Mouse (Mus musculus): ENCODE data around the gene Plcb4. TPM values are rescaled to one million over a fixed set of nuclear protein-coding genes. Genes with fewer than 3 reads are reported as not detected.

Gene Plcb4
- polyA plus RNA-seq, 1 experiment from 2014 or later, result 7.4 TPM

GRCm38 (mm10) chr2:135680406-135681134 lies 21.8 kb downstream of the Plcb4 start:
- ATAC-seq, result no peak
- no peak overlapping the region for H3K4me3 ChIP-seq (ENCODE audit: low read length)
- H3K9ac ChIP-seq (ENCODE audit: low read depth, low read length), result no peak overlapping the region
- H3K4me1 ChIP-seq (ENCODE audit: control insufficient read depth, insufficient read depth, low read length), result no peaks in the 10 kb centered on the region
- WGBS, result 93% methylated on average over 5 of the region's 5 CpGs
- H3K36me3 ChIP-seq (ENCODE audit: control insufficient read depth, insufficient read depth, low read length), result no peaks in the 10 kb centered on the region
- no peaks in the 10 kb centered on the region for H3K27me3 ChIP-seq (replicated peaks; ENCODE audit: control insufficient read depth, insufficient read depth, low read length)
- H3K4me2 ChIP-seq (ENCODE audit: low read depth, low read length), result no peak overlapping the region
- no peak overlapping the region for H3K27ac ChIP-seq (ENCODE audit: low read length)
- H3K9me3 ChIP-seq (ENCODE audit: control insufficient read depth, low read length), result no peaks in the 10 kb centered on the region

GRCm38 (mm10) chr2:135683684-135684440 lies 25.1 kb downstream of the Plcb4 start:
- H3K9ac ChIP-seq (ENCODE audit: low read depth, low read length), result no peak overlapping the region
- no peak overlapping the region for H3K4me2 ChIP-seq (ENCODE audit: low read depth, low read length)
- no peak for ATAC-seq
- no peaks in the 10 kb centered on the region for H3K9me3 ChIP-seq (ENCODE audit: control insufficient read depth, low read length)
- H3K27me3 ChIP-seq (replicated peaks; ENCODE audit: control insufficient read depth, insufficient read depth, low read length), result no peaks in the 10 kb centered on the region
- no peaks in the 10 kb centered on the region for H3K36me3 ChIP-seq (ENCODE audit: control insufficient read depth, insufficient read depth, low read length)
- no peak overlapping the region for H3K4me3 ChIP-seq (ENCODE audit: low read length)
- H3K27ac ChIP-seq (ENCODE audit: low read length), result no peak overlapping the region
- WGBS, result 81% methylated on average over 10 of the region's 10 CpGs
- no peaks in the 10 kb centered on the region for H3K4me1 ChIP-seq (ENCODE audit: control insufficient read depth, insufficient read depth, low read length)

- no peaks in the 10 kb centered on the region for H3K36me3 ChIP-seq (ENCODE audit: control insufficient read depth, insufficient read depth, low read length)
- H3K4me3 ChIP-seq (ENCODE audit: low read length), result no peak overlapping the region
- no peaks in the 10 kb centered on the region for H3K27me3 ChIP-seq (replicated peaks; ENCODE audit: control insufficient read depth, insufficient read depth, low read length)
- ATAC-seq, result no peak
- no peak overlapping the region for H3K27ac ChIP-seq (ENCODE audit: low read length)
- H3K4me2 ChIP-seq (ENCODE audit: low read depth, low read length), result no peak overlapping the region
- H3K4me1 ChIP-seq (ENCODE audit: control insufficient read depth, insufficient read depth, low read length), result no peaks in the 10 kb centered on the region
- no peak overlapping the region for H3K9ac ChIP-seq (ENCODE audit: low read depth, low read length)
- 51% methylated on average over 4 of the region's 4 CpGs for WGBS
- no peaks in the 10 kb centered on the region for H3K9me3 ChIP-seq (ENCODE audit: control insufficient read depth, low read length)
Measured at GRCm38 (mm10) chr2:135686692-135687091, 27.9 kb downstream of the Plcb4 start.

GRCm38 (mm10) chr2:135687585-135687984 lies 28.8 kb downstream of the Plcb4 start:
- no peak overlapping the region for H3K27ac ChIP-seq (ENCODE audit: low read length)
- 70% methylated on average over 5 of the region's 5 CpGs for WGBS
- H3K4me1 ChIP-seq (ENCODE audit: control insufficient read depth, insufficient read depth, low read length), result no peaks in the 10 kb centered on the region
- no peak overlapping the region for H3K9ac ChIP-seq (ENCODE audit: low read depth, low read length)
- H3K4me2 ChIP-seq (ENCODE audit: low read depth, low read length), result no peak overlapping the region
- no peaks in the 10 kb centered on the region for H3K27me3 ChIP-seq (replicated peaks; ENCODE audit: control insufficient read depth, insufficient read depth, low read length)
- H3K36me3 ChIP-seq (ENCODE audit: control insufficient read depth, insufficient read depth, low read length), result no peaks in the 10 kb centered on the region
- H3K9me3 ChIP-seq (ENCODE audit: control insufficient read depth, low read length), result no peaks in the 10 kb centered on the region
- no peak overlapping the region for H3K4me3 ChIP-seq (ENCODE audit: low read length)
- ATAC-seq, result no peak

DNA sequence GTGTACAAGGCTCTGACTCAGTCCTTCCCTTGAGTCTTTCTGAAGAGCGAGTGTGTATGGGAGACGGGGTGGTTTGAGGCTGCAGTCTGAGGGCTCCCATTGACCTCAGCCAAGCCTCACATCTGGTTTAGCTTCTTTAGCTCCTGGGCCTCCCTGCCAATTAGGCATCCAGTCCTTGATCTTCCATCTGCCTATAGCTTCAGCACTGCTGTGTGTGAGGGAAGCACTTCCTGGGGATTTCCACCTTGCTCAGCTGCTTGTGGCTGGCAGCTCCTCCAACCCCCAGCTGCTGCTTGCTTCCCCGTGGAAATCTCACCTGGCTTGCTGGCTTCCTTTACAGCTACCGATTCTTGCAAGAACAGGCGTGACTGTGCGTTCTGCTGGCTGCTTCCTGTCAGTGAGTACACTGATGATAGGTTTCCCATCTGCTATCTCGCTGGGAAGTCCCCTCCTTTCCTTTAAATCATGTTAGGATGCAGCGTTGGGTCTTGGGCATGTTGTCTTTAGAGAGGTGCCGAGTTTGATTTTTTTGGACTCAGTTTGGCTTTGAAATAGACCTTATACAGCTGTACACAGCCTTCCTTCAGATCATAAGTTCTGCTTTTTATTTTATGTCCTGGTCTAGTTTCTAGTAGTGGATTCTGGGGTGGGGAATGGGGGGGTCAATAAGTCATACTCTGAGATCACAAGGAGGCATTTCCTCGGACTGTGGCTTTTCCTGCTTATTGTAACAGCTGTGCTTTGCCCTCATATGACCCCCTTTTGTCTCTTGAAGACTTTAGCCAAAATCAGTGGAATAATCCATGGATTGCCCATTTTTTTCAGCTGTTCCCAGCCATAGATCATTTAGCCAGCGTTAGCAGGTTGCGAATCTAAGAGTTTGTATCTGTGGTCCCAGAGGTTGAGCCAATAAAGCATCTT lies 34.0 kb downstream of the Plcb4 start:
- Histone ChIP-seq H3K9me3 (ENCODE audit: control insufficient read depth, low read length) (no peaks in the 10 kb centered on the region), H3K4me3 (ENCODE audit: low read length) (no peak overlapping the region), H3K27me3 (replicated peaks; ENCODE audit: control insufficient read depth, insufficient read depth, low read length) (no peaks in the 10 kb centered on the region), H3K4me2 (ENCODE audit: low read depth, low read length) (no peak overlapping the region), H3K9ac (ENCODE audit: low read depth, low read length) (no peak overlapping the region), H3K36me3 (ENCODE audit: control insufficient read depth, insufficient read depth, low read length) (no peaks in the 10 kb centered on the region), H3K4me1 (ENCODE audit: control insufficient read depth, insufficient read depth, low read length) (no peaks in the 10 kb centered on the region), H3K27ac (ENCODE audit: low read length) (no peak overlapping the region)
- WGBS, result 55% methylated on average over 12 of the region's 12 CpGs
- ATAC-seq, result no peak

- no peak for ATAC-seq
- Histone ChIP-seq H3K27ac (ENCODE audit: low read length) (no peak overlapping the region), H3K36me3 (ENCODE audit: control insufficient read depth, insufficient read depth, low read length) (no peaks in the 10 kb centered on the region), H3K9me3 (ENCODE audit: control insufficient read depth, low read length) (no peaks in the 10 kb centered on the region), H3K27me3 (replicated peaks; ENCODE audit: control insufficient read depth, insufficient read depth, low read length) (no peaks in the 10 kb centered on the region), H3K4me2 (ENCODE audit: low read depth, low read length) (no peak overlapping the region), H3K4me3 (ENCODE audit: low read length) (no peak overlapping the region), H3K9ac (ENCODE audit: low read depth, low read length) (no peak overlapping the region), H3K4me1 (ENCODE audit: control insufficient read depth, insufficient read depth, low read length) (no peaks in the 10 kb centered on the region)
- WGBS, result 91% methylated on average over 7 of the region's 7 CpGs
Measured at GRCm38 (mm10) chr2:135700686-135701413, 42.0 kb downstream of the Plcb4 start.

GRCm38 (mm10) chr2:135704673-135705072 lies 45.9 kb downstream of the Plcb4 start:
- Histone ChIP-seq H3K4me3 (ENCODE audit: low read length) (no peak overlapping the region), H3K4me1 (ENCODE audit: control insufficient read depth, insufficient read depth, low read length) (peaks cover 3% of the 10 kb centered on the region; the same call in 1 of the 2 replicates), H3K4me2 (ENCODE audit: low read depth, low read length) (no peak overlapping the region), H3K36me3 (ENCODE audit: control insufficient read depth, insufficient read depth, low read length) (no peaks in the 10 kb centered on the region), H3K9ac (ENCODE audit: low read depth, low read length) (no peak overlapping the region), H3K27me3 (replicated peaks; ENCODE audit: control insufficient read depth, insufficient read depth, low read length) (no peaks in the 10 kb centered on the region), H3K9me3 (ENCODE audit: control insufficient read depth, low read length) (no peaks in the 10 kb centered on the region), H3K27ac (ENCODE audit: low read length) (no peak overlapping the region)
- WGBS, result 86% methylated on average over 5 of the region's 5 CpGs
- ATAC-seq, result no peak

DNA sequence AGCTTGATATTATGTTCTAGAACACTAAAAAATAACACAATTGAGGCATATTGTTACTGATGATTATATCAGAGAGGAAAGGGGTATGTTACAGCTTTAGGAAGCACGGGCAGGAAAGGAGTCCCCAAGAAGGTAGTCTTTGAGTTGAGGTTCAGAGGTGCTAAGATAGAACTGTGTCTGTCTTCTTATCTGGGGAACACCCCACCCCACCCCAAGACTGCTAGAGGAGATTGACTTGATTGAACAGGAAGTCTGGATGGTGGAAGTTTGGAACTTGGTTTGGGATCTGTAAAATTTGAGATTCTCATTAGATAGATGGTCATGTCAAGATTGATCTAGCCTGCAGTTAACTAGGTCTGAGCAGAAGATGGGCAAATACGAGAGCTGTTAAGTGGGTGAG lies 48.5 kb downstream of the Plcb4 start:
- Histone ChIP-seq H3K9me3 (ENCODE audit: control insufficient read depth, low read length) (no peaks in the 10 kb centered on the region), H3K4me2 (ENCODE audit: low read depth, low read length) (no peak overlapping the region), H3K4me1 (ENCODE audit: control insufficient read depth, insufficient read depth, low read length) (peaks cover 5% of the 10 kb centered on the region; the same call in 1 of the 2 replicates), H3K27ac (ENCODE audit: low read length) (no peak overlapping the region), H3K36me3 (ENCODE audit: control insufficient read depth, insufficient read depth, low read length) (no peaks in the 10 kb centered on the region), H3K9ac (ENCODE audit: low read depth, low read length) (no peak overlapping the region), H3K27me3 (replicated peaks; ENCODE audit: control insufficient read depth, insufficient read depth, low read length) (no peaks in the 10 kb centered on the region), H3K4me3 (ENCODE audit: low read length) (no peak overlapping the region)
- WGBS, result 92% methylated on average over 2 of the region's 2 CpGs
- ATAC-seq, result no peak
